In genomic region chr16:50254522-50255159, GRCm38 (mm10) we compare ENCODE assay signal across 9 mouse cellular contexts.
A peak's percentile ranks its signal among the peaks of the same experiment; 100 is the strongest.
DNase-seq lines count a peak whose midpoint lies in the region; TF ChIP-seq lines count a peak whose summit lies in the region.
"Had no signal": no experiment of that assay in that cellular context is flagged by ENCODE, and none has a peak within 500 bp of the region (broad histone marks: within the 10 kb centered on the region; RNA-seq: fewer than 3 reads in every experiment).

No protein-coding gene starts in this region.

- H3K27me3 ChIP-seq in liver, adult 2 months (ENCODE audit: control insufficient read depth, insufficient read depth, low read length): no peaks in the 10 kb centered on the region

- DNase-seq in cerebellum, postnatal 10 days: peak; percentile 4 to 54
- no peak for DNase-seq in cerebellum, adult 11-12 months
- peak; percentile 12 for DNase-seq in liver, adult 2 months (ENCODE audit: extremely low read depth, low read depth, low spot score)
- no peak for DNase-seq in liver
- DNase-seq in embryo, embryonic 10 days (ENCODE audit: low spot score): peak; percentile 15
- DNase-seq in lung, postnatal 36 days: peak; percentile 31
- no peak for DNase-seq in urinary bladder, postnatal 14 days (ENCODE audit: low spot score)
- no peak for DNase-seq in adrenal gland, postnatal 36 days

- no peaks in the 10 kb centered on the region for H3K36me3 ChIP-seq in liver, adult 2 months (ENCODE audit: control insufficient read depth, insufficient read depth, low read length)

- H3K4me3 ChIP-seq in liver, adult 2 months (ENCODE audit: insufficient read depth, low read depth, low read length): no peak overlapping the region
- H3K4me3 ChIP-seq: myocyte had no signal

- no peaks in the 10 kb centered on the region for H3K79me2 ChIP-seq in liver, adult 2 months (ENCODE audit: control insufficient read depth, insufficient read depth, low read length)

- TF ChIP-seq CTCF in liver, adult 2 months (IDR thresholded peaks at IDR 0.05; ENCODE audit: low read depth, low read length): 0 out of 2 replicates have a peak, but pooled peaks have one; percentile 32

- no peak overlapping the region for H3K27ac ChIP-seq in liver, adult 2 months (replicated peaks; ENCODE audit: insufficient read depth, low read depth, low read length)

- no peak overlapping the region for H3K9ac ChIP-seq in liver, adult 2 months (ENCODE audit: low read depth, low read length)

- TF ChIP-seq POLR2A in liver, adult 2 months (IDR thresholded peaks at IDR 0.05; ENCODE audit: extremely low read depth, insufficient read depth, low read length): no peak

- no peaks in the 10 kb centered on the region for H3K4me1 ChIP-seq in liver, adult 2 months (ENCODE audit: control insufficient read depth, insufficient read depth, low read length)

- WGBS in liver, adult 2 months: 80% methylated on average over 5 of the region's 5 CpGs

Comparison
In these comparisons a context has a peak if more than half of its experiments do, and no peak if none do; other contexts are left out.
1. DNase-seq: peak in cerebellum, postnatal 10 days (2 of 2), liver, adult 2 months (single experiment), embryo, embryonic 10 days (single experiment) and lung, postnatal 36 days (single experiment); none in cerebellum, adult 11-12 months (single experiment), liver (single experiment), urinary bladder, postnatal 14 days (single experiment) and adrenal gland, postnatal 36 days (0 of 2).